Mouse (Mus musculus): ENCODE measurements around the gene Rbm28. TPM values are rescaled to one million over a fixed set of nuclear protein-coding genes. Genes with fewer than 3 reads are reported as not detected.

Rbm28 gene
- total and polyA plus RNA-seq, 3 experiments: 37.6 to 103 (median 56.2) TPM

GRCm38 (mm10) chr6:29150001-29150400, 14.8 kb downstream of the Rbm28 start:
- dilution Hi-C loops (cut with MboI; ENCODE audit: extremely low pct_ligation_motif_present, extremely low pct_unique_long_range_greater_than_20kb, low sequenced_read_pairs): no loop called here
- DNase-seq (ENCODE audit: extremely low read depth): no peak
- Histone ChIP-seq H3K27ac (ENCODE audit: insufficient read depth, low read depth) (no peak overlapping the region), H3K36me3 (replicated peaks in 1 of 2; ENCODE audit: control insufficient read depth in 1 of 2, insufficient read depth in 1 of 2, low read length in 1 of 2) (peaks cover 37 to 84% of the 10 kb centered on the region in 2 experiments), H3K27me3 (replicated peaks) (no peaks in the 10 kb centered on the region), H3K9ac (ENCODE audit: insufficient read depth, low read depth) (no peak overlapping the region), H3K79me2 (replicated peaks; ENCODE audit: control insufficient read depth, extremely low read depth, insufficient read depth, poor library complexity, severe bottlenecking) (no peaks in the 10 kb centered on the region), H3K9me3 (replicated peaks; ENCODE audit: low read length) (no peaks in the 10 kb centered on the region), H3K4me3 (replicated peaks in 1 of 3; ENCODE audit: low read depth in 2 of 3, low read length in 2 of 3, poor library complexity in 1 of 3) (no peak overlapping the region), H3K4me1 (ENCODE audit: control insufficient read depth in 1 of 2, insufficient read depth in 2 of 2) (no peaks in the 10 kb centered on the region), H3K4me2 (ENCODE audit: insufficient read depth, low read depth, poor library complexity, severe bottlenecking) (no peak overlapping the region)
- in situ Hi-C loops (cut with MboI; ENCODE audit: low pct_ligation_motif_present, low pct_unique_long_range_greater_than_20kb, low sequenced_read_pairs): no loop called here
- TF ChIP-seq IRF4 (IDR thresholded peaks at IDR 0.05; ENCODE audit: low read depth, low read length) (no peak), USF1 (IDR thresholded peaks at IDR 0.05; ENCODE audit: low read depth, low read length) (no peak), TCF12 (IDR thresholded peaks at IDR 0.05; ENCODE audit: low read depth, low read length) (no peak), GABPA (IDR thresholded peaks at IDR 0.05; ENCODE audit: insufficient replicate concordance, low read depth, low read length) (no peak), RCOR1 (conservative IDR thresholded peaks at IDR 0.05; ENCODE audit: low read depth, low read length) (no peak), POLR2AphosphoS2 (IDR thresholded peaks at IDR 0.05; ENCODE audit: low read depth, low read length) (no peak), CTCF (conservative IDR thresholded peaks at IDR 0.05 in 1 of 2, IDR thresholded peaks at IDR 0.05 in 1 of 2; ENCODE audit: low read depth in 2 of 2, low read length in 2 of 2) (no peak), RAD21 (IDR thresholded peaks at IDR 0.05; ENCODE audit: low read depth, low read length) (no peak), ZMIZ1 (IDR thresholded peaks at IDR 0.05; ENCODE audit: low read depth, low read length) (no peak)

- H3K4me3 ChIP-seq (replicated peaks in 1 of 3; ENCODE audit: low read depth in 2 of 3, low read length in 2 of 3, poor library complexity in 1 of 3): no peak overlapping the region
- H3K4me1 ChIP-seq (ENCODE audit: control insufficient read depth in 1 of 2, insufficient read depth in 2 of 2): no peaks in the 10 kb centered on the region
- H3K4me2 ChIP-seq (ENCODE audit: insufficient read depth, low read depth, poor library complexity, severe bottlenecking): no peak overlapping the region
- no peaks in the 10 kb centered on the region for H3K9me3 ChIP-seq (replicated peaks; ENCODE audit: low read length)
- H3K27me3 ChIP-seq (replicated peaks): no peaks in the 10 kb centered on the region
- dilution Hi-C loops (cut with MboI; ENCODE audit: extremely low pct_ligation_motif_present, extremely low pct_unique_long_range_greater_than_20kb, low sequenced_read_pairs) (no loop called here), in situ Hi-C loops (cut with MboI; ENCODE audit: low pct_ligation_motif_present, low pct_unique_long_range_greater_than_20kb, low sequenced_read_pairs) (loop anchor here (10.0 kb wide), 1 partner anchor 203 kb away; no protein-coding TSS in a partner anchor)
- DNase-seq (ENCODE audit: extremely low read depth): no peak
- H3K27ac ChIP-seq (ENCODE audit: insufficient read depth, low read depth): no peak overlapping the region
- peaks cover 36 to 79% of the 10 kb centered on the region in 2 experiments for H3K36me3 ChIP-seq (replicated peaks in 1 of 2; ENCODE audit: control insufficient read depth in 1 of 2, insufficient read depth in 1 of 2, low read length in 1 of 2)
- TF ChIP-seq HCFC1 (IDR thresholded peaks at IDR 0.05; ENCODE audit: low read depth, low read length) (no peak), POLR2AphosphoS2 (IDR thresholded peaks at IDR 0.05; ENCODE audit: low read depth, low read length) (no peak), ZC3H11A (IDR thresholded peaks at IDR 0.05; ENCODE audit: low read depth, low read length) (no peak), POLR2A (IDR thresholded peaks at IDR 0.05; ENCODE audit: low read depth, low read length) (no peak), EP300 (IDR thresholded peaks at IDR 0.05; ENCODE audit: low read length) (no peak), ZNF384 (IDR thresholded peaks at IDR 0.05; ENCODE audit: low read depth, low read length) (no peak)
- H3K79me2 ChIP-seq (replicated peaks; ENCODE audit: control insufficient read depth, extremely low read depth, insufficient read depth, poor library complexity, severe bottlenecking): no peaks in the 10 kb centered on the region
- H3K9ac ChIP-seq (ENCODE audit: insufficient read depth, low read depth): no peak overlapping the region
Observed at GRCm38 (mm10) chr6:29147407-29148010, 17.3 kb downstream of the Rbm28 start.
